Mouse (Mus musculus) CH12.LX (cell line): ENCODE data around the gene Opn1sw. TPM values are rescaled to one million over a fixed set of nuclear protein-coding genes. Genes with fewer than 3 reads are reported as not detected.

Source experiments
- DNase-seq: peaks from one replicate; pipeline ENCODE4 v3.0.0-alpha.2; 2013; ENCODE audit errors: extremely low read depth
- H3K27ac ChIP-seq: 2 replicates; pipeline ENCODE4 v1.5.1; 2012; ENCODE audit warnings: low read depth, mild to moderate bottlenecking, control low read depth, moderate library complexity; ENCODE audit not compliant: insufficient read depth
- H3K27me3 ChIP-seq: replicated peaks from 2 replicates; pipeline ENCODE3; 2012; ENCODE audit warnings: inconsistent platforms
- H3K36me3 ChIP-seq, 2 experiments: replicated peaks in 1 of 2; 2 replicates each; pipeline versions ENCODE3 to v1.6.1; 2012; ENCODE audit warnings: inconsistent platforms in 1 of 2, low read length in 1 of 2, mild to moderate bottlenecking in 1 of 2, mixed read lengths in 1 of 2, moderate library complexity in 1 of 2; ENCODE audit not compliant: control insufficient read depth in 1 of 2, insufficient read depth in 1 of 2
- H3K4me1 ChIP-seq, 2 experiments: 2 replicates each; pipeline ENCODE4 v1.6.1; 2012; ENCODE audit warnings: inconsistent platforms in 1 of 2, moderate library complexity in 1 of 2; ENCODE audit not compliant: insufficient read depth in 2 of 2, control insufficient read depth in 1 of 2
- H3K4me2 ChIP-seq: 2 replicates; pipeline ENCODE4 v1.6.1; 2012; ENCODE audit warnings: low read depth, mild to moderate bottlenecking, control low read depth; ENCODE audit not compliant: poor library complexity, insufficient read depth, severe bottlenecking
- H3K4me3 ChIP-seq, 3 experiments: fragments of 150-350 bp in 1 of 3; sonication (generic) in 1 of 3; replicated peaks in 1 of 3; 2 replicates each; pipeline versions ENCODE3 to v1.5.1; 2011 to 2012; ENCODE audit warnings: low read depth in 2 of 3, low read length in 2 of 3, mild to moderate bottlenecking in 2 of 3, moderate library complexity in 2 of 3, control low read depth in 1 of 3, improper control_type of control experiment in 1 of 3, inconsistent platforms in 1 of 3, mixed read lengths in 1 of 3; ENCODE audit not compliant: poor library complexity in 1 of 3
- H3K79me2 ChIP-seq: replicated peaks from 2 replicates; pipeline ENCODE4 v1.6.1; 2012; ENCODE audit warnings: mild to moderate bottlenecking, moderate library complexity; ENCODE audit not compliant: control insufficient read depth, poor library complexity, insufficient read depth, severe bottlenecking; ENCODE audit errors: extremely low read depth
- H3K9ac ChIP-seq: 2 replicates; pipeline ENCODE4 v1.6.1; 2012; ENCODE audit warnings: low read depth, mild to moderate bottlenecking, control low read depth, moderate library complexity; ENCODE audit not compliant: insufficient read depth
- H3K9me3 ChIP-seq: replicated peaks from 2 replicates; pipeline ENCODE3; 2012; ENCODE audit warnings: low read length, inconsistent platforms, mixed read lengths
- BHLHE40 ChIP-seq: IDR thresholded peaks from 2 replicates; pipeline ENCODE4 v1.6.1; 2011; ENCODE audit warnings: mild to moderate bottlenecking, low read depth, low read length, improper control_type of control experiment
- CHD1 ChIP-seq: IDR thresholded peaks from 2 replicates; pipeline ENCODE4 v1.6.1; 2012; ENCODE audit warnings: low read depth, low read length, improper control_type of control experiment, inconsistent platforms
- CHD2 ChIP-seq: IDR thresholded peaks from 2 replicates; pipeline ENCODE4 v1.6.1; 2011; ENCODE audit warnings: low read length, improper control_type of control experiment
- CTCF ChIP-seq, 2 experiments: IDR thresholded peaks in 1 of 2; conservative IDR thresholded peaks in 1 of 2; 2 replicates each; pipeline ENCODE4 v1.5.1; 2011 to 2012; ENCODE audit warnings: low read depth in 2 of 2, low read length in 2 of 2, improper control_type of control experiment in 1 of 2, inconsistent platforms in 1 of 2, mild to moderate bottlenecking in 1 of 2, moderate library complexity in 1 of 2
- E2F4 ChIP-seq: IDR thresholded peaks from 2 replicates; pipeline ENCODE4 v1.6.1; 2011; ENCODE audit warnings: low read depth, low read length, improper control_type of control experiment; ENCODE audit not compliant: insufficient replicate concordance
- ELF1 ChIP-seq: IDR thresholded peaks from 2 replicates; pipeline ENCODE4 v1.6.1; 2014; ENCODE audit warnings: low read depth, mild to moderate bottlenecking, inconsistent platforms, low read length, improper control_type of control experiment
- ETS1 ChIP-seq: conservative IDR thresholded peaks from 2 replicates; pipeline ENCODE4 v1.6.1; 2012; ENCODE audit warnings: low read depth, mild to moderate bottlenecking, inconsistent platforms, low read length, improper control_type of control experiment, moderate library complexity
- GABPA ChIP-seq: IDR thresholded peaks from 2 replicates; pipeline ENCODE4 v1.6.1; 2012; ENCODE audit warnings: low read depth, low read length, improper control_type of control experiment, inconsistent platforms; ENCODE audit not compliant: insufficient replicate concordance
- HCFC1 ChIP-seq: IDR thresholded peaks from 2 replicates; pipeline ENCODE4 v1.6.1; 2012; ENCODE audit warnings: low read depth, mild to moderate bottlenecking, inconsistent platforms, low read length, improper control_type of control experiment
- IRF4 ChIP-seq: IDR thresholded peaks from 2 replicates; pipeline ENCODE4 v1.6.1; 2014; ENCODE audit warnings: low read depth, mild to moderate bottlenecking, inconsistent platforms, low read length, improper control_type of control experiment
- JUN ChIP-seq: IDR thresholded peaks from 2 replicates; pipeline ENCODE4 v1.6.1; 2011; ENCODE audit warnings: low read depth, mild to moderate bottlenecking, low read length, improper control_type of control experiment, moderate library complexity; ENCODE audit not compliant: insufficient read depth
- JUND ChIP-seq: conservative IDR thresholded peaks from 2 replicates; pipeline ENCODE4 v1.6.1; 2011; ENCODE audit warnings: low read depth, low read length, improper control_type of control experiment
- KAT2A ChIP-seq: IDR thresholded peaks from 2 replicates; pipeline ENCODE4 v1.6.1; 2012; ENCODE audit warnings: low read length, improper control_type of control experiment, inconsistent platforms; ENCODE audit not compliant: insufficient replicate concordance
- MAFK ChIP-seq: IDR thresholded peaks from 2 replicates; pipeline ENCODE4 v1.6.1; 2011; ENCODE audit warnings: low read length, improper control_type of control experiment; ENCODE audit not compliant: insufficient replicate concordance
- MAX ChIP-seq: IDR thresholded peaks from 2 replicates; pipeline ENCODE4 v1.6.1; 2011; ENCODE audit warnings: low read length, improper control_type of control experiment
- MAZ ChIP-seq: IDR thresholded peaks from 2 replicates; pipeline ENCODE4 v1.6.1; 2012; ENCODE audit warnings: low read depth, mild to moderate bottlenecking, inconsistent platforms, low read length, improper control_type of control experiment, moderate library complexity
- MEF2A ChIP-seq: IDR thresholded peaks from 2 replicates; pipeline ENCODE4 v1.6.1; 2014; ENCODE audit warnings: low read depth, mild to moderate bottlenecking, inconsistent platforms, low read length, improper control_type of control experiment, borderline replicate concordance
- MXI1 ChIP-seq: IDR thresholded peaks from 2 replicates; pipeline ENCODE4 v1.6.1; 2011; ENCODE audit warnings: mild to moderate bottlenecking, low read depth, low read length, improper control_type of control experiment
- MYC ChIP-seq: IDR thresholded peaks from 2 replicates; pipeline ENCODE4 v1.6.1; 2011; ENCODE audit warnings: low read depth, mild to moderate bottlenecking, improper control_type of control experiment, low read length
- NELFE ChIP-seq: IDR thresholded peaks from 2 replicates; pipeline ENCODE4 v1.6.1; 2011; ENCODE audit warnings: low read depth, low read length, improper control_type of control experiment
- NRF1 ChIP-seq: IDR thresholded peaks from 2 replicates; pipeline ENCODE4 v1.6.1; 2014; ENCODE audit warnings: low read depth, mild to moderate bottlenecking, inconsistent platforms, low read length, improper control_type of control experiment, moderate library complexity
- PAX5 ChIP-seq: IDR thresholded peaks from 2 replicates; pipeline ENCODE4 v1.6.1; 2012; ENCODE audit warnings: low read length, inconsistent platforms, mixed read lengths
- POLR2A ChIP-seq: IDR thresholded peaks from 2 replicates; pipeline ENCODE4 v1.6.1; 2011; ENCODE audit warnings: low read depth, mild to moderate bottlenecking, improper control_type of control experiment, low read length
- POLR2AphosphoS2 ChIP-seq: IDR thresholded peaks from 2 replicates; pipeline ENCODE4 v1.6.1; 2011; ENCODE audit warnings: low read depth, low read length, improper control_type of control experiment
- RAD21 ChIP-seq: IDR thresholded peaks from 2 replicates; pipeline ENCODE4 v1.6.1; 2011; ENCODE audit warnings: low read depth, mild to moderate bottlenecking, low read length, improper control_type of control experiment, moderate library complexity
- SIN3A ChIP-seq: IDR thresholded peaks from 2 replicates; pipeline ENCODE4 v1.6.1; 2012; ENCODE audit warnings: low read length, improper control_type of control experiment, inconsistent platforms
- SMC3 ChIP-seq: IDR thresholded peaks from 2 replicates; pipeline ENCODE4 v1.6.1; 2011; ENCODE audit warnings: low read depth, low read length, improper control_type of control experiment
- TBP ChIP-seq: conservative IDR thresholded peaks from 2 replicates; pipeline ENCODE4 v1.6.1; 2011; ENCODE audit warnings: low read depth, low read length, improper control_type of control experiment
- TCF12 ChIP-seq: IDR thresholded peaks from 2 replicates; pipeline ENCODE4 v1.6.1; 2014; ENCODE audit warnings: low read depth, mild to moderate bottlenecking, inconsistent platforms, low read length, improper control_type of control experiment
- UBTF ChIP-seq: IDR thresholded peaks from 2 replicates; pipeline ENCODE4 v1.6.1; 2012; ENCODE audit warnings: low read depth, mild to moderate bottlenecking, inconsistent platforms, low read length, improper control_type of control experiment, moderate library complexity
- USF1 ChIP-seq: IDR thresholded peaks from 2 replicates; pipeline ENCODE4 v1.6.1; 2014; ENCODE audit warnings: low read depth, mild to moderate bottlenecking, inconsistent platforms, low read length, improper control_type of control experiment
- USF2 ChIP-seq: conservative IDR thresholded peaks from 2 replicates; pipeline ENCODE4 v1.6.1; 2011; ENCODE audit warnings: low read depth, low read length, improper control_type of control experiment
- ZC3H11A ChIP-seq: IDR thresholded peaks from 2 replicates; pipeline ENCODE4 v1.6.1; 2012; ENCODE audit warnings: low read depth, mild to moderate bottlenecking, inconsistent platforms, low read length, improper control_type of control experiment
- ZKSCAN1 ChIP-seq: IDR thresholded peaks from 2 replicates; pipeline ENCODE4 v1.6.1; 2012; ENCODE audit warnings: low read depth, inconsistent platforms, low read length, improper control_type of control experiment, borderline replicate concordance
- ZMIZ1 ChIP-seq: IDR thresholded peaks from 2 replicates; pipeline ENCODE4 v1.6.1; 2012; ENCODE audit warnings: low read depth, mild to moderate bottlenecking, inconsistent platforms, low read length, improper control_type of control experiment
- ZNF384 ChIP-seq: IDR thresholded peaks from 2 replicates; pipeline ENCODE4 v1.6.1; 2012; ENCODE audit warnings: low read depth, low read length, improper control_type of control experiment, inconsistent platforms
- dilution Hi-C: fragments of 300-500 bp; cut with MboI; formaldehyde crosslinking; loops from 2 replicates; pipeline ENCODE4 v1.14.3; 2020; ENCODE audit warnings: low sequenced_read_pairs; ENCODE audit not compliant: extremely low pct_unique_long_range_greater_than_20kb, extremely low pct_ligation_motif_present
- in situ Hi-C: fragments of 300-500 bp; cut with MboI; formaldehyde crosslinking; loops from 3 replicates; pipeline ENCODE4 v1.14.3; 2019; ENCODE audit warnings: low sequenced_read_pairs, low pct_ligation_motif_present, low pct_unique_long_range_greater_than_20kb, mixed read lengths
- polyA plus RNA-seq: library from polyadenylated mRNA; unstranded; fragments of >175 nt; gene quantifications from 2 replicates; pipeline ENCODE4 v1.2.1, GENCODE M21; 2012; ENCODE audit warnings: low read depth; ENCODE audit not compliant: insufficient read length
- total RNA-seq, 2 experiments: library from RNA; depleted of rRNA; stranded (reverse); fragments of 300-350 nt in 1 of 2; fragments of >200 nt in 1 of 2; gene quantifications; 2 replicates each; pipeline ENCODE4 v1.2.3; 2012 to 2014

The Opn1sw gene
- total and polyA plus RNA-seq, 3 experiments: not detected

DNA sequence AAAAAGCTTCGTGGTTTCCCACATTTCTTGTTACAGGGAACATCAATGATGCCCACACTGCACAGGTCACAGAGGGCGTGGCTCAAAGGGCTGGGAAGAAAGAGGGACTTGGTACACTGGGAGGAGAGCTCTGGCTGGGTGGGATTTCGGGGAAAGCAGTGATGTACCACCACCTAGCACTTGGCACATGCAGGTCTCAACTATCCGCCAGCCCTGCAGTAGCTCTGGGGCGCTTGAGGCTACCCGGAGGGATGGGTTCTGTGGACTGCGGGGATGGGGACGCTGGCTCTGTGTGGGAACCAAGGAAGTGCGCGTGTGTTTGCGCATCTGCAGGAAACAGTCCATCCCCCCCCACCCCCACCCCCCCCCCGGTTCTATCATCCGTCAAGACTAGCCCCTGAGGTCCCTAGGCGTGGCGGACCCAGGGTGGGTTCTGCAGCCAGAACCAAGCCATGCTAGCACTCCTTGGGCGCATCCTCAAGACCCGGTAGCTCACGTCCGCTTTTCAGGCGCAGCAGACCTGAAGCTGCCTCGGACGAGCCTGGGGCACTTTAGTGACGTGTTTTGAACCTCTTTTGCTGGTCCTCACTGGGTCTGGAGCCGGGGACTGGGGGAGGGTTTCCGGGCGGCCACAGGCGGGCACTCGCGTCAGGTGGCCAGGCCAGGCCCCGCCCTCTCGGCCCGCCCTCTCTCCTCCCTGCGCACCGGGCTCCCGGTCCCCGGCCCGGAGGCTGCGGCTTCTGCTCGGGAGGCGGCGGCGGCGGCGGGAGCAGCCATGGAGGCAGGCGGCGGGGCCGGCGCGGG lies 7.8 kb upstream of the Opn1sw start, which contains the start of gene Ccdc136:
Ccdc136 (plus strand) TSS at position 400 of the 804 bp plus-strand sequence.
- dilution Hi-C loops: no loop called here
- H3K4me3 ChIP-seq: peak within 1 kb of the TSS; percentile 59 to 87 (median 64)

DNA sequence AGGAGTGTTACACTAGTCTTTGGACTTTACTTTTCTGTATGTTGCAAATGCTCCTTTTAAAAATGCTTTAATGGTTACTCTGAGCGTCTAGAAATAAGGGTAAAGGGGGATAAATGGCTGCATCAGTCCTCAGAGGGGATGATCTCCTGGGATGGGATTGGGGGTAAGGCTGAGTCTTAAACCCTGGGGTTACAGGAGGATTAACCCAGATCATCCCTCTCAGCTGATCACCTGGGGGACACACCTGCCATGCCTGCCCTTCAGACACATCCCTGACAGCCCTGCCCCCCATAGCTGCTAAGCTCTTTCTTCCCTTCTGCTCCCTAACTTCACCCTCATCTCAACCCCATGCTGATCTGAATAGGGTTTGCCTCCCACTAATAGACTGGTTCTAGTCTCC lies 6.0 kb upstream of the Opn1sw start:
- H3K9me3 ChIP-seq: no peaks in the 10 kb centered on the region
- no peaks in the 10 kb centered on the region for H3K79me2 ChIP-seq
- peaks cover 0 to 10% of the 10 kb centered on the region in 2 experiments; a peak in 1 of 4 replicates for H3K4me1 ChIP-seq
- dilution Hi-C loops: no loop called here
- TF ChIP-seq JUND (no peak), TCF12 (no peak), ZC3H11A (no peak), PAX5 (no peak), HCFC1 (no peak), NELFE (no peak), MYC (no peak), CHD1 (no peak), KAT2A (no peak), USF1 (no peak), POLR2A (no peak), ZKSCAN1 (no peak), CTCF (conservative IDR thresholded peaks at IDR 0.05 in 1 of 2, IDR thresholded peaks at IDR 0.05 in 1 of 2; ENCODE audit: low read depth in 2 of 2, low read length in 2 of 2) (no peak)
- in situ Hi-C loops: loop anchor here (25.0 kb wide), 1 partner anchor 243 kb away; no protein-coding TSS in a partner anchor
- no peak overlapping the region for H3K4me2 ChIP-seq
- H3K27me3 ChIP-seq: peaks cover 82% of the 10 kb centered on the region
- H3K27ac ChIP-seq: no peak overlapping the region
- H3K4me3 ChIP-seq: no peak overlapping the region
- no peak for DNase-seq
- no peaks in the 10 kb centered on the region for H3K36me3 ChIP-seq
- no peak overlapping the region for H3K9ac ChIP-seq

More for the DNA sequence above, 7.8 kb upstream of the Opn1sw start, which contains the start of gene Ccdc136:
- Histone ChIP-seq H3K9me3 (no peaks in the 10 kb centered on the region), H3K27me3 (peaks cover 80% of the 10 kb centered on the region), H3K9ac (peak within 1 kb of the TSS; percentile 75), H3K79me2 (no peaks in the 10 kb centered on the region), H3K4me1 (peaks cover 0 to 7% of the 10 kb centered on the region in 2 experiments; a peak in 1 of 4 replicates), H3K36me3 (no peaks in the 10 kb centered on the region), H3K4me2 (peak within 1 kb of the TSS; percentile 62), H3K27ac (no peak within 1 kb of the TSS)
- peak; percentile 39 for DNase-seq
- TF ChIP-seq HCFC1 (peak; percentile 15; the same call in 1 of the 2 replicates), ZC3H11A (no peak), CHD1 (no peak), ZMIZ1 (no peak), IRF4 (no peak), MEF2A (0 out of 2 replicates have a peak, but pooled peaks have one; percentile 5), USF1 (peak; percentile 77), PAX5 (no peak), USF2 (no peak; the same call in 1 of the 2 replicates), SIN3A (no peak), ZNF384 (no peak), MAX (no peak), ELF1 (no peak), ETS1 (no peak), MXI1 (no peak), JUN (no peak), TBP (no peak), NRF1 (no peak; the same call in 1 of the 2 replicates), TCF12 (peak; percentile 46; the same call in 1 of the 2 replicates), MAFK (no peak), GABPA (no peak), BHLHE40 (no peak), MYC (no peak), UBTF (no peak), ZKSCAN1 (no peak), CTCF (conservative IDR thresholded peaks at IDR 0.05 in 1 of 2, IDR thresholded peaks at IDR 0.05 in 1 of 2; ENCODE audit: low read depth in 2 of 2, low read length in 2 of 2) (no peak), E2F4 (no peak), RAD21 (no peak), JUND (no peak), NELFE (peak; percentile 35; the same call in 1 of the 2 replicates), SMC3 (no peak), POLR2AphosphoS2 (no peak), CHD2 (no peak), POLR2A (peak; percentile 64), MAZ (0 out of 2 replicates have a peak, but pooled peaks have one; percentile 30)
- in situ Hi-C loops: loop anchor here (25.0 kb wide), 1 partner anchor 241 kb away; no protein-coding TSS in a partner anchor
